Mouse (Mus musculus) ovary, postnatal 14 days (tissue): ENCODE data around the gene Ppa2.

ENCODE experiments used
- DNase-seq: peaks from one replicate; pipeline ENCODE4 v3.0.0; 2022; ENCODE audit warnings: low spot score

Ppa2 gene

GRCm38 (mm10) chr3:133309954-133310808, at the start of gene Ppa2:
Gene Ppa2 (plus strand): TSS chr3:133310110.
- DNase-seq, result peak; percentile 66

- DNase-seq, result peak; percentile 80
These were observed 38.0 kb upstream of the Ppa2 start for GRCm38 (mm10) chr3:133271887-133272286.

GRCm38 (mm10) chr3:133284587-133284986, 25.3 kb upstream of the Ppa2 start:
- DNase-seq, result no peak

DNA sequence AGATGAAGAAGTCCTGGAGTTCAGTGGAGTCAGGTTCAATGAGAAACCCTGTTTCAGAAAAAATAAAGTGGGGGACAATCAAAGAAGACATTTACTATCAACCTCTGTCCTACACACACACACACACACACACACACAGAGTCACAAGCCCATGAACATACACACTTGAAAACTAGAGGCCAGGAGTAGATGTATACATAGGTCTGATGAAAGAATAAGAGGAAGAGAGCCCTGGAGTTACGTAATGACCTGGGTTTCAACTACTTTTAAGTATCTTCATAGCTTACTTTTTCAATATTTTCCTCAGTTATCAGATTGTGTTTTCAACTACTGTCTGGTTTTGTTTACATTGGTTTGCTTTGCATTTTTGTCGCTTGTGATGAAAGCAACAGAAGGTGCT, 21.1 kb upstream of the Ppa2 start:
- no peak for DNase-seq

- no peak for DNase-seq
These were observed 5.6 kb upstream of the Ppa2 start for GRCm38 (mm10) chr3:133304328-133304727.

GRCm38 (mm10) chr3:133308361-133308760, 1.5 kb upstream of the Ppa2 start:
- DNase-seq, result no peak

DNA sequence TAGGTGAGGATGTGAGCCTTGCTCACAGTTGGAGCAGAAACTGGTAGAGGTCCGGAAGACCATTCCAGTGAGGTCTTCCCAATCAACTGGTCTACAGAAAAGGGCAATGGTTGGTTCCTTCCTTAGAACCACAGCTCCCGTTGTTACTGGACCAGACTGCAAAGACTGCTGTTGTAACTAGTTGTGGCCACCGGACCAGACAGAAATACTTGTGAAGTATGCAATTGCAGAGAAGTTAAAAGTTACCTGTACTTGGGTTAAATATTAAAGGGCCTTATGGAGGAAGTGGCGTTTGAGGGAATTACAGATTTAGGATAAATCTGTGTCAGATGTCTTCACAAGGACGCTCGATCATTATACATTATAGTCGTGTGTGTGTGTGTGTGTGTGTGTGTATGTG, 551 bp upstream of the Ppa2 start:
- no peak for DNase-seq

DNA sequence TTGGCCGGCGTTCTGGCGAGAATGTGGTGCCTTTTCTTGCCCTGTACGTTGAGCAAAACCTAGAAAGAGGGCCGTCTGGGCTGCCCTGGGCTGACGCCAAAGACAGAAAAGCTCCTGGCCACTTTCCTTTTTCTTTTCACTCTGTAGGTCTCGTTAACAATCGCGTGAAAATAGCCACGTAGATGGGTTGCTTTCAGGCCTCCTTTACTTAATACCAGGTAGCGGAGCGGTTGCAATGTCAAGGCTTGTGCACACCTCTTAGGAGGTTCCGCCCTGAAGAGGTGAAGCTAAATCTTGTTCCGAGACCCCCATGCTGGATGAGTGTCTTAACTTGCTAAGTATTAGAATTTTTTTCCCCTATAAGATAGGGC, 884 bp downstream of the Ppa2 start:
- peak; percentile 22 for DNase-seq

DNA sequence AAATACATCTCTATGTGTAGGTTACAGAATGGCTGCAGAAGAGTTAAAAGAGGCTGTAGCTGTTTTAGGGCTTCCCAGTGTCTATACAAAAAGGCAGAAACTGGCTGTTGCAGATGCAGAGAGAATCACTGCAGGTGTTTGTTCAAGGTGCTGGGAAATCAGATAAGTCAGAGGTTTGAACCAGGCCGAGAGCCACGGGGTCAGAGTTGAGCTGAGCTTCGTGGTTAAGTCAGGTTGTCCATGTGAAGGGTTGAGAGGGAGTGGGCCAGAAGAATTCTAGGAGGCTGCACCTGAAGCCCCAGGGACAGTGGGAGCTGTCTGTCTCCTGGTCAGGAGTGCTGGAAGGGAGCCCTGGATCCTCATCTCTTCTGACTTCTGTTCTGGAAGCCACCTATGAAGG, 2.4 kb downstream of the Ppa2 start:
- DNase-seq, result no peak

DNA sequence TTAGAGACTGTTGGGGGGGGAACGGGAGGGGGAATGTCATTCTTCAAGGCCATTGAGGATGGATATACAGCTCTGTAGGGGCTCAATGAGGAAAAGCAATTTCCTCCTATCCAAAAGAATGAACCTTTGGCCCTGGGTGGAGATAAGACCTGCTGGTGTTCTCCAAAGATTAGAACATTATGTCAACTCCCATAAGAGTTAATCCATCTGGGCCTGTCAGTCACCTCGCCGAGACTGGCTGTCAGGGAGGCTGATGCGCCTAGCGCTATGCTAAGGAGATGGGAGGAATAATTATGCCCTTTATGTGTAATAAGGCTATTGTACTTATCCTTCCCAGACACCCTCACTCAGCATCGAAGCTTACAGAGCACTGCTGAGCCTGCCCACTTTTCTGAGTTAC, 2.9 kb downstream of the Ppa2 start:
- DNase-seq, result no peak

- DNase-seq, result no peak
These were observed 3.7 kb downstream of the Ppa2 start for GRCm38 (mm10) chr3:133313491-133314199.

DNA sequence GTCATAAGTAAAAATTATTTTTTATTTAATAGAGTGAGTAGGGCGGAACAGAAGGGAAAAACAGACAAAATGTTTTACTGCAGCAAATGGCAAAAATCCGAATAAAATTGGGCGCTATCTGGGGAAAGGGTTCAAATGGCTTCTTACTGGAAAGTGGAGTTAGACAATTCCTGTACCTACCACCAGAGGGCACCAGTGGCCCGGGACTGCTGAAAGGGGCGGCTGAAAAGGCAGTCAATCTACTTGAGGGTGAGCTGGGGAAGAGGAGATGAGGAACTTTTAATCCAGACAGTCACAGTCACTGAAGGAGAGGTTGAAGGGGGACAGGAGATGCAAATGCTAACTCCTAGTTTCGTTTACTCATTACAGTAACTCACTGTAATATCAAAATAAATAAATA, 4.6 kb downstream of the Ppa2 start:
- peak; percentile 58 for DNase-seq

DNA sequence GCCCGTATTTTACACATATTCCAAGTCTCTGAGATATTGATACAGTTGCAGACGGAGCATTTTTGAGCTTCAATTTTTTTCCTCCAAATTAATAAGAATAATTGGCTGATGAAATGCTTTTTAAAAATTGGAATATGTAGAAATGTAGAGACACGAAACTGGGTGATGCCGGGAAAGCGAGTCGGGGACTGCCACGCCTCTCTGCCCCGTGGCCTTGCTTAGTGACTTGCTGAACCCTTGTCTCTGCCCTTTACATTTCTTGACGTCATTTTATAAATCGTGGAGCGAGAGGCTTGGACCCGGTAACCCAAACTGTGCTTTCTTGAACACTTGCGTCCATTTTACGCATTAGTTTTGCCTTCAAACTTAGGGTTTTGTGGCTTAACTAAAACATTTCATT, 5.1 kb downstream of the Ppa2 start:
- DNase-seq, result no peak

GRCm38 (mm10) chr3:133315647-133316046, 5.7 kb downstream of the Ppa2 start:
- no peak for DNase-seq

DNA sequence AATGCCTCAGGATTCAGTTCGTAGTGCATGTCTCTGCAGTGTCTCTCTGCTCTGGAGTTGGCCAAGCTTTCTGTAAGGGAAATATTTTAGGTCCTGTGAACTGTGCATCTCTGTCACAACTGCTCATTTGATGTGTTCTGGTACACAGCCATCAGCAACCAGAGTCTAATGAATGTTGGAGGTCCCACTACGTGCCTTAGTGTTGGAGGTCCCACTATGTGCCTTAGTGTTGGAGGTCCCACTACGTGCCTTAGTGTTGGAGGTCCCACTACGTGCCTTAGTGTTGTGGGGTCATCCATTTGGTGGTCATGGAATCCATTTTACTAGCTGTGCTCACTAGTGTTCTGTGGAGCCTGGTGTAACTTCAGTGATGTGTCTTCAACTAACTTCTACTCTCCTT, 7.9 kb downstream of the Ppa2 start:
- no peak for DNase-seq

GRCm38 (mm10) chr3:133318596-133318995, 8.7 kb downstream of the Ppa2 start:
- no peak for DNase-seq

- DNase-seq, result no peak
These were observed 9.9 kb downstream of the Ppa2 start for GRCm38 (mm10) chr3:133319795-133320194.

- no peak for DNase-seq
These were observed 10.4 kb downstream of the Ppa2 start for GRCm38 (mm10) chr3:133320313-133320712.

DNA sequence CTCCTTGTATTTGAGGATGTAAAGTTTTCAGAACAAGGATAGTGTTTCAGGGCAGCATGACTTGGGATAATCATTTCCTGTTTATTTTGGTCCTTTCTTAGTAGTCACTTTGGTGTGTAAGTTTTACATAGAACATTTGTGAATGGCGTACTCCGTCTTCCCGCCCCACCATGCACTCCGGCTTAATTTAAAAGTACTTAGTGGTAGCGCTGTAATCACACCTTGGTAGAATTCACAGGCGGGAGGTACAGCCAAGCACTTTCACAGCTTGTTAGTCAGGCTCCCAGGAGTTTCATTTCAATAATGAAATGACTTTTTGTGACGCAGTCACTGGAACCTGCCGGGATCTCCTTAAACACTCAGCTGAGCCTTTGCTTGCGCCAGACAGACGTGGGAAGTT, 12.0 kb downstream of the Ppa2 start:
- DNase-seq, result no peak

DNA sequence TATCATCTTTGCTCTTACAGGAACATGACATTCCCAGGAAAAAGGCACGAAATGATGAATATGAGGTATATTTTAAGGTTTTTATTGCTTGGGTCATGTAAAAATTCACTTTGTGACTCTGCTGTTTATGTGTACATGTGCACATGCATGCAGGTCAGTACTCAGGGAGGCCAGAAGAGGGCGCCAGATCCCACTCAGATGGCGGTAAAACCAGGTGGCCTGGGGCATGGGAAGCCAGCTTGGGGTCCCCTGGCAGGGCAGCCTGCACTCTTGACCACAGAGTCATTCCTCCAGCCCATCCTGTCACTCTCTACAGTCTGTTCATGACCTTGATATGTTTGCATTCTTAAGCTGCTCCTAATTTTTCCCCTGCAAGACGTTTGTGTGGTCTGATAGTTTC, 12.6 kb downstream of the Ppa2 start:
- no peak for DNase-seq

GRCm38 (mm10) chr3:133325135-133325534, 15.2 kb downstream of the Ppa2 start:
- DNase-seq, result no peak

GRCm38 (mm10) chr3:133328551-133328950, 18.6 kb downstream of the Ppa2 start:
- no peak for DNase-seq

DNA sequence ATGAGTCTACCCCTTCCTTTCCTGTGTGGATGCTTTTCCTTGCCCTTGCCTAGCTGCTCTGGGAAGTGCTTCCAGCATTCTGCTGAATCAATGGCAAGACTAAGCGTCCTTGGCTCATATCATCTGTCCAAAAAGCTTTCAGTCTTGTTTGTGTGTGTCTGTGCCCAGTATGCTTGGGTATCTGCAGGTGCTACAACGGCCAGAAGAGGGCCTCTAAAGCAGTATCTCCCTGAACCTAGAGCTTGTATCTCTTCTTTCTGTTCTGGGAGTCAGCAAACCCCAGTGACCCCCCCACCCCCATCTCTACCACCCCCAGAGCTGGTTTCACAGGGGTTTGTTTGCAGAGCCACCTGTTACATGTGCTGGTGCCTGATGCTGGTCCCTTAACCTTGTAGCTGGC, 19.5 kb downstream of the Ppa2 start:
- no peak for DNase-seq
